Mouse (Mus musculus): ENCODE results near the gene Vti1a. TPM values are rescaled to one million over a fixed set of nuclear protein-coding genes. Genes with fewer than 3 reads are reported as not detected.

The Vti1a gene
- polyA plus RNA-seq, 1 experiment from 2014 or later = 29.4 TPM

DNA sequence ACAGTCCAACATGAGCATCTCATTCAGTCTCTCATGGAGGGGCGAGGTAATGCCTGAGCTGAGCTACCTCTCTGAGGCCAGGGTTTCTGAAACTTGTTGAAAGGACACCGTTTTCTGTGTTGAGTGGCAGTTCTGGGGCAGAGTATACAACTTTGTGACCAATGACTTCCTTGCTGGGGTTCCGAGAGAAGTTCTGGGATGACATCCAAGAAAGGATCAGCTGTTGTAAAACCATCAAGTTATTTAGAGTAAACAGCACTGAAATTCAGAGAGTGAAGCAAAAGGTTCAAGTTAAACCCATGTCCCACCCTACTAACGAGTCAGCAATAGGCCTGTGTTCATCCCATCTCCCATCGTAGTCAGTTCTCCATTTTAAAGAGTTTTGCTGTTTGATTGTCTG lies 164.4 kb downstream of the Vti1a start:
- 76% methylated on average over 5 of the region's 5 CpGs for WGBS
- no peak for ATAC-seq (ENCODE audit: low FRiP score, low read depth)
- Histone ChIP-seq H3K9ac (no peak overlapping the region), H3K27me3 (replicated peaks) (no peaks in the 10 kb centered on the region), H3K9me3 (no peaks in the 10 kb centered on the region), H3K4me1 (peaks cover 11% of the 10 kb centered on the region), H3K27ac (no peak overlapping the region), H3K4me3 (no peak overlapping the region), H3K36me3 (no peaks in the 10 kb centered on the region), H3K4me2 (replicated peaks) (no peak overlapping the region)

DNA sequence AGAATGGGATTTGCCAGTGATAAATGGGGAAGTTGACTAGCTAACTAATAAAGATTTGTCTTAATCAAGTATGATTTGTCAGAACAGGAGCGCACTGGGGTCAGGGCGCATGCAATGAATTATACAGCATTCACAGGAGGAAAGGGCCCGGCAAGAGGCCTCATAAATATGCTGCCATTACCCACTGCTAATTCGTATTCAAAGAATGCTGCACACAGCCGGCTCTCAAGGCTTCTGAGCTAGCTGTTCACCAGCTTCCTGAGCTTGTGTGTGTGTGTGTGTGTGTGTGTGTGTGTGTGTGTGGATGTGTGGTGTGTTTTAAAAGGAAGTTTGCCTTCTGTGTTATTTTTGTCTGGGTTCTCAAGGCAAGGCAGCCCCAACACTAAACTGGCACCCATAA lies 165.2 kb downstream of the Vti1a start:
- H3K27ac ChIP-seq = no peak overlapping the region
- H3K9ac ChIP-seq = no peak overlapping the region
- WGBS = 4% methylated on average over 5 of the region's 5 CpGs
- no peak overlapping the region for H3K4me3 ChIP-seq
- no peaks in the 10 kb centered on the region for H3K9me3 ChIP-seq
- peak; percentile 41; the same call in 1 of the 2 replicates for ATAC-seq (ENCODE audit: low FRiP score, low read depth)
- H3K27me3 ChIP-seq (replicated peaks) = no peaks in the 10 kb centered on the region
- H3K4me1 ChIP-seq = peaks cover 11% of the 10 kb centered on the region
- H3K36me3 ChIP-seq = no peaks in the 10 kb centered on the region
- no peak overlapping the region for H3K4me2 ChIP-seq (replicated peaks)

DNA sequence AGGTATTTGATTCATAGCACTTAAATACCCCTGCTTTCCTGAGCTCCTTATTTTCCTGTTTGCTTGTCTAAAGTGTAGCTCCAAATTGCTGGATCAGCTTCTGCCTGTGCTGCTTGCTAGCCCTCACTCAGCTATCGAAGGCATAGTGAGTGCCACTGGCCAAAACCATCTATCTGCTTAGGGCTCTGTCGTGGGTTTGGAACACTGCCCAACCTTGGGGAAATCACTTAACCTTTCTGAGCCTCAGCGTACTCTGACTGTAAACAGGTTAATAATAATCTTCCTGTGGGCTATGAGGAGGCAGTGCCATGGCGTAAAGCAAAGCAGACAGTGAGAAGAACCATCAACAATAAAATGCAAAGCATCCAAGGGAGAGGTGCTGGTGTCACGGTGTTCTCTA lies 167.4 kb downstream of the Vti1a start:
- no peaks in the 10 kb centered on the region for H3K36me3 ChIP-seq
- H3K27me3 ChIP-seq (replicated peaks) = no peaks in the 10 kb centered on the region
- H3K9ac ChIP-seq = no peak overlapping the region
- no peak for ATAC-seq (ENCODE audit: low FRiP score, low read depth)
- no peak overlapping the region for H3K27ac ChIP-seq
- WGBS = 64% methylated on average over 5 of the region's 5 CpGs
- no peak overlapping the region for H3K4me2 ChIP-seq (replicated peaks)
- H3K9me3 ChIP-seq = no peaks in the 10 kb centered on the region
- peaks cover 11% of the 10 kb centered on the region for H3K4me1 ChIP-seq
- no peak overlapping the region for H3K4me3 ChIP-seq

DNA sequence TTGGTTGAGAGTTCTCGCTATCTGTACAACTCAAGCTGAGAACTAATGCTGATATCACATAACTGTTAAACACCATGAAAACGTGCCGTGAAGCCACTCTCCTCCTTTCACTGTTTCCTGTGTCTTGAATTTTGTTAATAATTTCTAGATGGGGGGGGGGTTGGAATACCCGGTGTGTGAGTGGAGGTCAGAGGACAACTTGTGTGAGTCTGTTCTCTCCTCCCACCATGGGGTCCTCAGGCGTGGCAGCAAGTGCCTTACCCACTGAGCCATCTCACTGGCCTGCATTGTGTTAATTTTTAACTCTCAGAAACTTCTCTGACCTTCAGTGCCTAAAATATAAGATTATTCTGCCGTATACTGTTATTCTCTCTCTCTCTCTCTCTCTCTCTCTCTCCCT lies 168.5 kb downstream of the Vti1a start:
- no peak for ATAC-seq (ENCODE audit: low FRiP score, low read depth)
- WGBS = 75% methylated on average over 6 of the region's 6 CpGs
- no peak overlapping the region for H3K4me2 ChIP-seq (replicated peaks)
- H3K36me3 ChIP-seq = no peaks in the 10 kb centered on the region
- H3K27me3 ChIP-seq (replicated peaks) = no peaks in the 10 kb centered on the region
- no peak overlapping the region for H3K4me3 ChIP-seq
- peaks cover 11% of the 10 kb centered on the region for H3K4me1 ChIP-seq
- no peaks in the 10 kb centered on the region for H3K9me3 ChIP-seq
- H3K27ac ChIP-seq = no peak overlapping the region
- H3K9ac ChIP-seq = no peak overlapping the region

DNA sequence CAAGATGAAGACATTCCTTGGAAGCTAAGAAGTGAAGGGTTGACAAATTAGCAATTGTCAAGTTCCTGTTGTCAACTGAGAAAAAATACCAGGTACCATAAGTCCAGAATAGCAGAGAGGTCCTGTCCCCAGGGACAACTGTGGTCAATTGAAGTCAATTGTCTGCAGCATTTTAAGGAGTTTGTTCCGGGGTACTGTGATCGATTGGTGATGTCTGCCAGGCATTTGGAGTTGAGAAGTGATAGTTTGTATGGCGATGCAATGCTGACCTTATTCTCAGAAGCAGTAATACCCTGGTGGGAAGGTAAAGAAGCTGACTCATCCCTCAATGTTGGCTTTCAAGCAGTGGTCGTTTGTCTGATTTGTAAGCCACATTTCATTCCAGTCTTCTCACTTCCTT lies 170.4 kb downstream of the Vti1a start:
- Histone ChIP-seq H3K4me2 (replicated peaks) (no peak overlapping the region), H3K4me1 (peaks cover 15% of the 10 kb centered on the region), H3K4me3 (no peak overlapping the region), H3K9ac (no peak overlapping the region), H3K27ac (no peak overlapping the region), H3K27me3 (replicated peaks) (no peaks in the 10 kb centered on the region), H3K36me3 (no peaks in the 10 kb centered on the region), H3K9me3 (no peaks in the 10 kb centered on the region)
- no peak for ATAC-seq (ENCODE audit: low FRiP score, low read depth)
- WGBS = 73% methylated on average over 4 of the region's 4 CpGs

DNA sequence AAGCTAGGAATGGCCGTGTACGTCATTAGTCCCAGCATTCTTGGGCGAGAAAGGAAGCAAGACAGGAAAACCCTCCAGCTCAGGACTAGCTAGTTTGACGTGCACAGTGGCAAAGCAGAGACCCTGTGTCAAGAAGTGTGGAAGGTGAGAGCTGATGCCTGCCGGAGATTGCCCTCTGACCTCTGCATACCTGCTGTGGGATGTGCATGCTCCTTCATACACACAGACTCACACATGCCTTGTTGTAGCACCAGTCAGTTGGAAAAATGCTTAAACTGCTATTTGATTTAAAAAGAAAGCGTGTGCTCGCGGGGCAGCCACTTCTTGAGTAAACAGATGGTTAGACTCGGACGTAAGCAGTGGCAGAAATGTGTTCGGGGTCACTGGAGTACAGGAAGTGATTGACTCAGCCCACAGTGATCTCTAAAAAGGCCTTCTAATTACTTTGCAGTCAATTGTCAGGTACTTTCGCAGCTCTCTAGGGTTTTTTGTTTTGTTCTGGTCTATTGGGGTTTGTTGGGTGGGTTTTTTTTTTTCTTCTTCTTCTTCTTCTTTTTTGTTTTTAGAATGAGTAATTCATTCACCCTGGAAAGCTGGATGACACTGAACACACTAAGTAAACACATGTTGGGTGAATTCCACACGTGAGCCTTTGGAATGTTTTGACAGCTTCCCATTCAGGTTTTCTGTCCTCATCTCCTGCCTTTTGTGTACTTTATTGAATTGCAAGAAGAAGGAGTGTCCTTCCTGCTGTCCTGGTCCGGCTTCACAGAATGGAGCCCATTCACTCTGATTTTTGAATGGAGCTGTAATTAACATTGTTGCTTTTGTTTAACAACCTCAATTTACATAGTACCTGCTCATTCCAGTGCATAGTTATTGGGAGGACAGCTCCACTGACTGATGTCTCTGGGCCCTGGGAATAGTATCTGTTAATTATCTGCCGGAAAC lies 175.3 kb downstream of the Vti1a start:
- no peak for ATAC-seq (ENCODE audit: low FRiP score, low read depth)
- Histone ChIP-seq H3K9me3 (no peaks in the 10 kb centered on the region), H3K4me2 (replicated peaks) (no peak overlapping the region), H3K4me1 (peaks cover 11% of the 10 kb centered on the region), H3K27me3 (replicated peaks) (no peaks in the 10 kb centered on the region), H3K4me3 (no peak overlapping the region), H3K9ac (no peak overlapping the region), H3K36me3 (no peaks in the 10 kb centered on the region), H3K27ac (no peak overlapping the region)
- WGBS = 19% methylated on average over 15 of the region's 15 CpGs

DNA sequence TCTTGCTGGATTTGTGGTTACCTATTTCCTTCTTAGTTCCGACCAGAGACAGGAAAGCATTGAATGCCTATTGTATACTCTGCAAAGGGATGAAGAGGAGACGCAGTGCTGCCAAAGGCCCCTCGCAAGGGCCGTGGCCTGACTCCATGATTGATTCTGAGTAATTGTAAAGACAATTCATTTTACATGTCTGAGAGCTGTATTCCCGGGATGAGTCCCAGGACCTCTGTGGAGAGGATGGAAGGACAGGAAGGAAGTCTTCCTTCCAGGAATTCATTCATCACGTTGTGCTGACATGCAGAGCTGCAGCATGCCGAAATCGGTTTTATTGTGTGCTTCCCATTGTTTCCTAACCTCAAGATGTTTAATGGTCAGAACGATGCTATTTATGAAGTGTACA lies 180.2 kb downstream of the Vti1a start:
- no peak overlapping the region for H3K4me2 ChIP-seq (replicated peaks)
- H3K9ac ChIP-seq = no peak overlapping the region
- H3K27me3 ChIP-seq (replicated peaks) = no peaks in the 10 kb centered on the region
- no peak for ATAC-seq (ENCODE audit: low FRiP score, low read depth)
- no peaks in the 10 kb centered on the region for H3K36me3 ChIP-seq
- no peak overlapping the region for H3K4me3 ChIP-seq
- H3K27ac ChIP-seq = no peak overlapping the region
- peaks cover 12% of the 10 kb centered on the region for H3K4me1 ChIP-seq
- H3K9me3 ChIP-seq = no peaks in the 10 kb centered on the region
- WGBS = 33% methylated on average over 9 of the region's 9 CpGs

DNA sequence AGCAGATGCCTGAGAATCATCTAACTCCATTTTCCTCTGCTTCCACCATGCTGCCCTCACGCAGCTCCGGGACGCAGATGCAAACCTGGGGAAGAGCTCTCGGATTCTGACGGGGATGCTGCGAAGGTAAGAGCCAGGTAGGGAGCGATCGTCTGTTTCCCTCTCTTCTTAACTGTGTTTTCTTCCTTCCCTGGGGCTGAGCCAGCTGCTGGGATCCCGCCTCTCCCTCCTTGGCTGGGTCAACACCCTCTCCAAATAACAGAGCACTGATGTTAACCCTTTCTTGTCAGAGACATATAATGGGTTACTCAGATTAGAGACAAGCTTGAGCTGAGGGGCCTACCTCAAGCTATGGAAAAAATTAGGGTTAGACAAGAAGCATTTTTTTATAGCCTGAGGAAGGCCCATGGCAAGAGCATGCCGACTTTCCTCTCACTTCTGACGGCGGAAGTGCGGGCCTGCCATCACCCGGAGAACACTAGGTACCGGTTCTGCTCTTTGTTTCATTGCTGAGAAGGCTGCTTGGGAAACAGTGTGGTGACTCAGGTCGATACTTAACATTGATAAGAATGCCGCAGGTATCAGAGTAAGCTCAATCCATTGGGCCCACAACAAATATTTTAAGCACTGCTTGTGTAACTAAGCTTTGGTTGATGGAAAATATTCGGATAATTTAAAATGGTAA lies 183.2 kb downstream of the Vti1a start:
- no peak for ATAC-seq (ENCODE audit: low FRiP score, low read depth)
- H3K9me3 ChIP-seq = no peaks in the 10 kb centered on the region
- no peaks in the 10 kb centered on the region for H3K36me3 ChIP-seq
- H3K9ac ChIP-seq = no peak overlapping the region
- H3K27me3 ChIP-seq (replicated peaks) = no peaks in the 10 kb centered on the region
- WGBS = 69% methylated on average over 18 of the region's 18 CpGs
- no peak overlapping the region for H3K4me2 ChIP-seq (replicated peaks)
- H3K4me1 ChIP-seq = peaks cover 11% of the 10 kb centered on the region
- H3K27ac ChIP-seq = no peak overlapping the region
- H3K4me3 ChIP-seq = no peak overlapping the region

DNA sequence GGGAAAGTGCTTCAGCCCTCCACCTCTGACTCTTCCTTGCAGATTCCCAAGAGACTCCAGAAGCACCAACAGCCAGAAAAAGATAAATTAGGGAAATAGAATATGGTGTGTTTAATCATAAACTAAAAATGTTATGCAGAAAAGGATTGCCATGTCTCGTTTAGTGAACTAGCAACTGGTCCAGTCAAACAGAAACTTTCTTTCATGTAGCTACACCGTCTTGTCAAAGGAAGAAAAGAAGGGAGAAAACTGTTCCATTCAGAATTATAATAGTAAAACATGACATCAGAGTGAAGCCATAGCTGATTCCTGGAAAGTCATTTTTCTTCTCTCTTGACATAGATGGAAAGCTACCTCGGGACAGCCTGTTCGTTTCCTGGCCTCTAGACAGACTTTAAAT lies 185.9 kb downstream of the Vti1a start:
- ATAC-seq (ENCODE audit: low FRiP score, low read depth) = no peak
- no peak overlapping the region for H3K27ac ChIP-seq
- WGBS = 53% methylated on average over 4 of the region's 4 CpGs
- H3K4me2 ChIP-seq (replicated peaks) = no peak overlapping the region
- H3K36me3 ChIP-seq = no peaks in the 10 kb centered on the region
- no peaks in the 10 kb centered on the region for H3K9me3 ChIP-seq
- peaks cover 3% of the 10 kb centered on the region; the same call in 1 of the 2 replicates for H3K4me1 ChIP-seq
- no peak overlapping the region for H3K9ac ChIP-seq
- H3K27me3 ChIP-seq (replicated peaks) = no peaks in the 10 kb centered on the region
- H3K4me3 ChIP-seq = no peak overlapping the region

DNA sequence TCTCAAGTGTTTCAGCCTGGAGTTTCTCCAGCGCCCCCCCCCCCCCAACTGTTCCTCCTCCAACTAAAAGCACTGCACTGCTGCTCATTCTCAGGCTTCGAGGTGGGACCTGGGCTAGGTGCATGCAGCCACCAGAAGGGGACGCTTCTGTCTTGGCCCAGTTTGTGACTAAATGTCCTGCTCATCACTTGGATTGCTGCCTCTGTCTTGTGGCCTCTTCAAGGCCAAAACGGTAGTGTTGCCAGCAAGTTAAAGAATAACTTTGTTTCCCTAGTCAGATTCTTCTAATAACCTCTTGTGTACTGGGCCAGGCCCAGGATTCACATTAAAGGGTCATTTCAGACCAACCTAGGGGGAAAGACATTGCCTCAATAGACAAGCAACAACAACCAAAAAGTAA lies 187.7 kb downstream of the Vti1a start:
- Histone ChIP-seq H3K4me2 (replicated peaks) (no peak overlapping the region), H3K9ac (no peak overlapping the region), H3K4me1 (peaks cover 3% of the 10 kb centered on the region; the same call in 1 of the 2 replicates), H3K27ac (no peak overlapping the region), H3K4me3 (no peak overlapping the region), H3K27me3 (replicated peaks) (no peaks in the 10 kb centered on the region), H3K36me3 (no peaks in the 10 kb centered on the region), H3K9me3 (no peaks in the 10 kb centered on the region)
- ATAC-seq (ENCODE audit: low FRiP score, low read depth) = no peak
- 67% methylated on average over 4 of the region's 4 CpGs for WGBS

DNA sequence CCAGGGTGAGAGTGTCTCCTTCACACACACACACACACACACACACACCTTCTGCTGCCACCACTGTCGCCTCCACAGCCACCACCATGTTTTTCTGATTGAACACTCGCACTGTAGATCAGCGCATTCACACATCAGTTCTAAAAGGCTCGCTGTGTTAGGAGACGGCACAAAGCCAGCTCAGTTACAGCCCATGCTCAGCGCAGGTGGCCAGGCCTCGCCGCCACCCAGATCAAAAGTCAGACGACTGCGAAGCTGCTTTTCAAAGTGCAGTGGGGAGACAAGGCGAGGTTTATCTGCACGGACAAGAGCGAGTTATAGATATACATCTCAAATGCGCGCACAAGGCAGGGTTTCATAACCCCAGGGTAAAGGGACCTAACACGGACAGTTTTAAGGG lies 191.7 kb downstream of the Vti1a start:
- H3K27ac ChIP-seq = no peak overlapping the region
- ATAC-seq (ENCODE audit: low FRiP score, low read depth) = no peak

DNA sequence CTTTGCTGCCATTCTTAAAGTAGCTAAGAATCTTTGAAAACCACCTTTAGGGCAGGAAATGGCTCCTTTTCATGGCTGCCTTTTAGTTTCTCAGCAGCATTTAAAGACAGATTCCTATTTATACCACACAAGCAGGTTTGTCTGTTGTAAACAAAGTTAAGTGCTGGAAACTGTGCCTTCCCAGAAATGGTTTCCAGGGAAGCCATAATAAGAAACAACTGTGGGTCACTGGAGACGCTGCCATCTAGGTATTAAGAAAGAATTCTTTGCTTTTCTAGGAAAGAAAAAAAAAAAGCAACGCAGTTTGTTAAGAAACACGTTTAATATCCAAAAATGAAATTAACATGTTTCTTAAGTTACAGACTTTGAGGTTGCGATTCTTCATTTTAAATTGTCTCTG lies 192.1 kb downstream of the Vti1a start:
- Histone ChIP-seq H3K9me3 (no peaks in the 10 kb centered on the region), H3K9ac (no peak overlapping the region), H3K36me3 (no peaks in the 10 kb centered on the region), H3K4me3 (no peak overlapping the region), H3K27me3 (replicated peaks) (no peaks in the 10 kb centered on the region), H3K4me2 (replicated peaks) (no peak overlapping the region), H3K27ac (no peak overlapping the region), H3K4me1 (no peaks in the 10 kb centered on the region)
- whole genome bisulfite sequencing = 87% methylated on average over 4 of the region's 4 CpGs
- ATAC-seq (ENCODE audit: low FRiP score, low read depth) = no peak

More for the DNA sequence above, 191.7 kb downstream of the Vti1a start:
- no peaks in the 10 kb centered on the region for H3K4me1 ChIP-seq
- no peak overlapping the region for H3K9ac ChIP-seq
- H3K9me3 ChIP-seq = no peaks in the 10 kb centered on the region
- H3K36me3 ChIP-seq = no peaks in the 10 kb centered on the region
- no peak overlapping the region for H3K4me2 ChIP-seq (replicated peaks)
- no peaks in the 10 kb centered on the region for H3K27me3 ChIP-seq (replicated peaks)
- 75% methylated on average over 16 of the region's 16 CpGs for WGBS
- no peak overlapping the region for H3K4me3 ChIP-seq
